Mouse (Mus musculus): ENCODE results near the gene Clmn. TPM values are rescaled to one million over a fixed set of nuclear protein-coding genes. Genes with fewer than 3 reads are reported as not detected.

Gene Clmn
- total RNA-seq, 2 experiments from 2014 or later = 2.3 to 2.5 TPM

- intact Hi-C loops (cut with DNase I; ENCODE audit: low total_unique reads) = no loop called here
- no peak for DNase-seq
Observed at GRCm38 (mm10) chr12:104822838-104823599, 41.9 kb downstream of the Clmn start.

GRCm38 (mm10) chr12:104822151-104822550 is 42.7 kb downstream of the Clmn start:
- intact Hi-C loops (cut with DNase I; ENCODE audit: low total_unique reads) = no loop called here
- no peak for DNase-seq

GRCm38 (mm10) chr12:104820061-104820460 is 44.8 kb downstream of the Clmn start:
- intact Hi-C loops (cut with DNase I; ENCODE audit: low total_unique reads) = no loop called here
- no peak for DNase-seq

GRCm38 (mm10) chr12:104819050-104819449 is 45.8 kb downstream of the Clmn start:
- no peak for DNase-seq
- intact Hi-C loops (cut with DNase I; ENCODE audit: low total_unique reads) = loop anchor here (10.0 kb wide), 1 partner anchor 374 kb away; no protein-coding TSS in a partner anchor

GRCm38 (mm10) chr12:104818057-104818456 is 46.8 kb downstream of the Clmn start:
- DNase-seq = peak; percentile 22
- intact Hi-C loops (cut with DNase I; ENCODE audit: low total_unique reads) = loop anchor here (10.0 kb wide), 1 partner anchor 373 kb away; no protein-coding TSS in a partner anchor

- intact Hi-C loops (cut with DNase I; ENCODE audit: low total_unique reads) = loop anchor here (10.0 kb wide), 1 partner anchor 373 kb away; no protein-coding TSS in a partner anchor
- DNase-seq = no peak
Observed at GRCm38 (mm10) chr12:104817172-104817866, 47.6 kb downstream of the Clmn start.

GRCm38 (mm10) chr12:104814291-104814690 is 50.6 kb downstream of the Clmn start:
- intact Hi-C loops (cut with DNase I; ENCODE audit: low total_unique reads) = loop anchor here (10.0 kb wide), 1 partner anchor 369 kb away; no protein-coding TSS in a partner anchor
- DNase-seq = no peak

GRCm38 (mm10) chr12:104813762-104814161 is 51.1 kb downstream of the Clmn start:
- intact Hi-C loops (cut with DNase I; ENCODE audit: low total_unique reads) = loop anchor here (10.0 kb wide), 1 partner anchor 369 kb away; no protein-coding TSS in a partner anchor
- no peak for DNase-seq

GRCm38 (mm10) chr12:104812711-104813110 is 52.2 kb downstream of the Clmn start:
- intact Hi-C loops (cut with DNase I; ENCODE audit: low total_unique reads) = loop anchor here (10.0 kb wide), 1 partner anchor 368 kb away; no protein-coding TSS in a partner anchor
- no peak for DNase-seq

GRCm38 (mm10) chr12:104810923-104811443 is 53.9 kb downstream of the Clmn start:
- DNase-seq = no peak
- intact Hi-C loops (cut with DNase I; ENCODE audit: low total_unique reads) = loop anchor here (10.0 kb wide), 1 partner anchor 366 kb away; no protein-coding TSS in a partner anchor

- intact Hi-C loops (cut with DNase I; ENCODE audit: low total_unique reads) = no loop called here
- DNase-seq = peak; percentile 33
Observed at GRCm38 (mm10) chr12:104808421-104809067, 56.3 kb downstream of the Clmn start.

- no peak for DNase-seq
- intact Hi-C loops (cut with DNase I; ENCODE audit: low total_unique reads) = no loop called here
Observed at GRCm38 (mm10) chr12:104806680-104807375, 58.0 kb downstream of the Clmn start.

GRCm38 (mm10) chr12:104801494-104802260 is 63.2 kb downstream of the Clmn start:
- intact Hi-C loops (cut with DNase I; ENCODE audit: low total_unique reads) = no loop called here
- DNase-seq = no peak

- intact Hi-C loops (cut with DNase I; ENCODE audit: low total_unique reads) = no loop called here
- DNase-seq = no peak
Observed at GRCm38 (mm10) chr12:104799365-104799764, 65.5 kb downstream of the Clmn start.

GRCm38 (mm10) chr12:104797905-104798304 is 67.0 kb downstream of the Clmn start:
- intact Hi-C loops (cut with DNase I; ENCODE audit: low total_unique reads) = no loop called here
- no peak for DNase-seq

GRCm38 (mm10) chr12:104796635-104797378 is 68.1 kb downstream of the Clmn start:
- DNase-seq = no peak
- intact Hi-C loops (cut with DNase I; ENCODE audit: low total_unique reads) = no loop called here

- no peak for DNase-seq
- intact Hi-C loops (cut with DNase I; ENCODE audit: low total_unique reads) = no loop called here
Observed at GRCm38 (mm10) chr12:104794957-104795356, 69.9 kb downstream of the Clmn start.

GRCm38 (mm10) chr12:104793486-104793885 is 71.4 kb downstream of the Clmn start:
- DNase-seq = peak; percentile 47

More at GRCm38 (mm10) chr12:104793486-104793885, 71.4 kb downstream of the Clmn start:
- intact Hi-C loops (cut with DNase I; ENCODE audit: low total_unique reads) = no loop called here
